Mouse (Mus musculus): ENCODE results near the gene Atp6v0e.

Atp6v0e gene

DNA sequence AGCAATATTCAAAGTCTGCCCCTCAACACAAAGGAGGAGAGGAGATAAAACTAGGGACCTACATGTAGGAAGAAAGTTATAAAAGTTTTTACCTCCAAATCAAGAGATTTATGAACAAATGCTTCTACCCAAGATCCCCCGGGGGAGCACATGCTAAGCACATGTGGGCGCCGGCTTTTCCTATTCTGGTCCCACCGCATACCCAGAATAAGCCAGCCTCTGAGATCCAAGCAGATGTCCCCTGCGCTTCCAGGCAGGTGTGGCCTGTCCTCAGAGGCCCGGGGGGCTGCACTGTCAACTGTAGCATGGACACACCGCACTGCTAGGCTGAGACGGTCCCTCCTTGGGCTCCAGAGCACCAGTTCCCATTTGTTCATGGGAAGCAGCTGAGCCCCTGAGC, 19.6 kb upstream of the Atp6v0e start:
- no peak for DNase-seq

DNA sequence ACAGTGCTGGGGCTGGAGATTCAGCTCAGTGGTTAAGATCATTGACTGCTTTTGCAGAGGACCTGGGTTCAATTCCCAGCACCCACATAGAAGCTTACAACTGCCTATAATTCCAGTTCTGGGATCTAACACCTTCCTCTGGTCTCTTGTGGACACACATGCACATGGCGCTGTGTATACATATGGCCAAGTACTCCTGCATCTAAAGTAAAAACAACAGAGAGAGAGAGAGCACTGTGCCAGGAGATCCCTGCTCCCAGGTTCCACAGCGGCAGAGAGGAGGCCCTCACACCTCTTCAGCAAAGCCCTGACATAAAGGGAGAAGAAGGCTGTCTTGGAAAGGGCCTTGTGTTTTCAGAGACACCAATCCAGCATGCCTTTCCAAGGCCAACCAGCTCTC, 19.0 kb upstream of the Atp6v0e start:
- DNase-seq, result no peak

DNA sequence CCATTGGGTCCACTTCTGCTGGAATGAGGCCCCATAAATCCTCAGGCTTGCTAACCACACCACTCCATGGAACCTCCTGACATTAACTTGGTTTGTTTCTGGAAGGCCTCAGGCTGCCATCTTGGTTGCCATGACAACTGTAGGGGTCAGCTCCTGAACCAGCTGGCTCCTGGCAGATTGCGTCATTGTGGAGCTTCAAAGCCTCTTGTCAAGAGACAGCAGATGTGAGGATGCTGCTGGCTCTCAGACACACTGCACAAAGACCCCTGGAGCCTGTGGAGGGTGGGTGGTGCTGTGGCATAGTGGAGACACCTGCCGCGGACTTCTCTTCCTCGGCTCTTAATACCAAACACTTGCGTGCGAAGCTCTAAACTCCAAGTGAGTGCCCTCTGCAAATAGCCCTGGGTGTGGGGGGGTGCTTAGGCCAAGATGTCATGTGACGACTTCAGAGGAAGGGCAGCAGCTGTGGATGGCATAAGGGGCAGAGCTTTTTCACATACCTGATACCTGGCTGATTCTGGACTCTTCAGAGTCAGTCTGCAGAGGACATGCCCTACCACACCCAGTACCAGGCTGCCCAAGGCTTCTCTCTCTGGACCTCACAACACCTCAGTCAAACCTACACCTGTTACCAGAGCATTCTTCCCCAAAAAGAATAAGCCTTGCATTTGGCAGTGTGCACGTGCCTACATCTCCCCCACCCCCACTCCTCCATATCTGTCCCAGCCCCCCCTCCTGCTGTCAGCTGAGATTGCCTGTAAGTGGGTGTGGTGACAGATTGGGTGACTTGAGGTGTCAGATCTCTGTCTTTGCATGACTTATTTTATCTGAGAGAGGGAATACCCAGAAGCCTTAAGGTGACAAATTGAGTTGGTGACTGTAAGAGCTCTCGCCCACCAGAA, 18.3 kb upstream of the Atp6v0e start:
- DNase-seq, result no peak

DNA sequence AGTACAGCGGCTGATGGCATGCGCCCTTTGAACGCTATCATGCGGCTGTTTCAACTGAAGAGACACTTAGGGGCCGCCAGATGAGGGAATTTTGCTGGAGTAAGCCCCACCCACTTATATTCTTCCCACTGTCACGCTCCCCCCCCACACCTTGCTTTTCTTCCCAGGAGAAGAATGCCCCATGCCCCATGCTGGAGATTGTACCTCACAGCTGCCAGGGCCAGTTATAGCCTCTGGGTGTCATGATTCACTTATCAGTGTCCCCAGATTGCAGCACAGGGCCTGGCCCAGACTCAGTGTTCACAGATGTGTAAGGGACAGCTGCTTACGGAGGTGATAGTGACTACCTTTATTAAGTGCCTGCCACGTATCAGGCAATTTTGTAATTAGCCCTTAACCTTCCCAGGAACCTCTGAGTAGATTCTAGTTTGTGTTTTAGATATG, 17.6 kb upstream of the Atp6v0e start:
- DNase-seq, result no peak

DNA sequence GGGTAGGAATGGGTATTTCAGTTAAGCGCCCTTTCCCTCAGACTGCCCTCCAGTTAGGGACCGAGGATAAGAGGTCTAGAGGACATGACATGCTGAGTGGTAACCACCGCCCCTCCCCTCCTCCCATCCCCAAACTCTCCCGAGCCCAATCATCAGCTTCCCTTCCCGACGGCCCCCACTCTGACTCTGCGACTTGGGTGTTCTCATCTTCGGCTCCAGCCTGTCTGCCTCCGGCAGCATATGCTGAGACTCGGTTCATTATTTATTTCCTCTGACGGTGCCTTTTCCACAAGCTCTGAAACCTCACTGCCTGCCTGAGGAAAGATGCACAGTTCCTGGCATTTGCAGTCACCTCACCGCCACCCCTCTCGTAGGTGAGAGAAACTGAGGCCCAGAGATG, 15.7 kb upstream of the Atp6v0e start:
- DNase-seq, result no peak

DNA sequence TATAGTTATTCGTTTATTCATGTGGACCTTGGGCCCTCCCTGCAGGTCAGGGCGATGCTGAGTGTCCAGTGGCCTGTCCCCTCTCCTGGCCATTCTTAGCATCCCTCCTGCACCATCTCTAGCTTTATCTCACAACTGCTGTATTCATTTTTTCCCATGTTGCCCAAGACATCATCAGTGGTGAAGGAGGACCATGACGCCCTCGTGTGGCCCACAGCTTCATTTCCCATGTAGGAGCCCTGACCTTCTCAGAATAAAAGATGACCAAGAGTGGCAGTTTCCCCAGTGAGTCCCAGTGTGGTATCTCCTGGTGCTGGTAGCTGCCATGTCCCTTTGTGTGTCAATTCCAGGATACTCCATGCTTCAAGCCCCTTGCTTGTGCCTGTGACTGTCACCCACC, 13.5 kb upstream of the Atp6v0e start:
- DNase-seq, result no peak

DNA sequence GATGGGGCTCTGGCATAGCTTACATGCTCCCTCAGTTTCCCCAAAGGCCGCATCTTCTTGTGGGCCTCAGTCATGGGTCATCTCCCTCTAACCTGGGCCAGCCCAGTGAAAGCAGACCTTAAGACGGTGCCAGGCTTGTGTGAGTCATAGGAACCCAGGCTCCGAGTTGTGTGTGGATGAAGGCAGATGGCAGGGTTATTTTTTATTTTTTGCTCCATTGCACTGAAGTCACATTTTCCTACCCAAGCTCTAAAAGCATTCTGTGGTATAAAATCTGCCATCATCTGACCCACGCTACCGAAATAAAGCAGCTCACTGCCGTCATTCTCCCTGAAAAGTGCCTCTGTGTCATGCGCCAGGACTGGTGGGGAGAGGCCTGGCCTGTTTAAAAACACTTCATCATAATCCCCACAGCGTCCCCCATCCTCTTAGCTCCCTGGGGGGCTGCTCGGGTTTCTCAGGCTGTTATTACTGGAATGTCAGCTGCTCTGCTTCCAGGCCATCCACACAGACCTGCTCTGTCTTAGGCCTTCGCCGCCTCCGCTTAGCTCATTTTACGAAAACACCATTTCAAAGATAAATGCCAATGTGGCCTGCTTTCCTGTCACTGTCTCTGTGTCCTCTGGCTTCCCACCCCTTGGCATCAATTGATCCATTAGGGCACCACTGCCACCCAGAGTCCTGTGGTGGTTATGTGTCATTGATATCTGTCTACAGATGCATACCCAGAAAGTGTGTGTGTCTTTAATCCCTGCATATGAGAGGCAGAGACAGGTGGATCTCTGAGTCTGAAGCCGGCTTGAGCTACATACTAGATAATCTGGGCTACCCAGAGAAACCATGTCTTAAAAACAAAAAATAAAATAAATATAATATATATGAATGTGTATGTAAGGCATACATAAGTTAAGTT, 12.3 kb upstream of the Atp6v0e start:
- DNase-seq, result no peak

DNA sequence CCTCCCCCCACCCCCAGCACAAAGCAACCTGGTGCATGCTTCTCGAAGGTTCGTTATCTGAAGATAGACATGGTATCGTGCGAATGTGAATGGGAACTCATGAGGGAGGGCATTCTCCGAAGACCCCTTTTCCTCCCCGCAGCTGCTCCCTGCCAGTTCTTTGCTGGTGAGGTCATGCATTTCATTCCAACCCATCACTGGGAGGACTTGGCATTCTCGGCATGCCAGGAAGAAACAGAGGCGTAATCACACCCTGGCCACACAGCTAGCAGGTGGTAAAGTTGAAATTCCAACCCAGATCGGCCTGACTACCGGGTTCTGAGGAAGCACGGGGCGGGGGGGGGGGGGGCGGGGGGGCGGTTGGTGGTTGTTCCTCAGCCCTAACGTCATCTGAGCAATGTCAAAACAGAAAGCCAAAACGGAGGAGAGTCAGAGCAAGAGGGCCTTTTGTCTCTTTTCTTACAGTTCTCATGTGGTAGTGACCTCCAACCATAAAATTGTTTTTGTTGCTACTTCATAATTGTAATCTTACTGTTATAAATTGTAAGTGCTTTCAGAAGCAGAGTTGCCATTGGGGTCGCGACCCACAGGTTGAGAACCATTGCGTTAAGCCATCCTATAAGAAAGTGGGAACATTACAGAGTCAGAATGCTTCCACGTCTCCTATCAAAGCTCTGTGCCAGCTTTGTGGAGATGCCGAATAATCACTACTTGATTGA, 4.0 kb upstream of the Atp6v0e start:
- no peak for DNase-seq

DNA sequence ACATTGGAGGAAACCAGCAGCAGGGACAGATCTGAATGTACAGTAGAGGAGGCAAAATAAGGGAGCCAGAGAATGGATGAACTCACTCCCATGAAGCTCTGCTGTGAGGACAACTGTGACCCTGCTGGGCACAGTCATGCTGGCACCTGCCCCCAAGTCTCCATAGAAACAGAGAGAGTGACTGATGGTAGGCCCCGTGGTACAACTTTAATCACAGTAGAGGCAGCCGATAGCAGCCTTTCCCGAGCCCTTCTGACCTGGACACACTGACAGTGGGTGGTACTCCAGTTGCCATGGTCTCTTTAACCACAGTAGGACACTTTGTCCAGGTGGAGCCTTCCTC, 3.5 kb upstream of the Atp6v0e start:
- DNase-seq, result no peak

DNA sequence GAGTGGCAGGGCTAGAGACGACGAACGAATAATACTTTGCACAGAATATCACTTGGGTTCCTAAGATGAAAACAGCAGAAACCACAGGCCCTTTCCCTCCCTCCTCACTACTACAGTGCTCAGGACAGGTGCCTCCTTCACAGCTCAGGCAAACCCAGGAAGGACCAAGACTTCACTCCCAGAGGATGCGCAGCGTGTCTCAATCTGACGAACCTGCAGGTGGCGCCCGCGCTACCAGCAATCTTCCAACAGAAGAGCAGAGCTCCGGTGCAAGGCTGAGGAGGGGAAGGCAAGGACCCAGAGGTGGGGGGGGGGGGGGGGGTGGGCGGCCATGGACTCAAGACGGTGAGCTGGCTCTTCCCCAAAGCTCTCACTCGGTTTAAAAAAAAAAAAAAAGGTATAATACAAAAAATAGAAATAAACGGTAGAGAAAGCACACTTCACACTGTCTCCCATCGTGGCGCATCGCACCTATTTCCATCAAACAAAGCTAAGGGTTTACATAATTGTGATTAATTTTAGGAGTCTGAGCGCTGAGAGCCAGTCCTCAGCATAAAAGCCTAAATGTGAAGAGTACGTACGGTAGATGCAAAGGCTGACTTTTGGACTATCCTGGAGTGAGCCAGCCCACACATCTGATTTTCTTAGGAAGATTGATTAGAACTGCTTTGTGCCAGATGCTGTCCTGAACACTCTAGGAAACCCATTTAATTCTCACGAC, 2.7 kb upstream of the Atp6v0e start:
- peak; percentile 79 to 80 for DNase-seq

DNA sequence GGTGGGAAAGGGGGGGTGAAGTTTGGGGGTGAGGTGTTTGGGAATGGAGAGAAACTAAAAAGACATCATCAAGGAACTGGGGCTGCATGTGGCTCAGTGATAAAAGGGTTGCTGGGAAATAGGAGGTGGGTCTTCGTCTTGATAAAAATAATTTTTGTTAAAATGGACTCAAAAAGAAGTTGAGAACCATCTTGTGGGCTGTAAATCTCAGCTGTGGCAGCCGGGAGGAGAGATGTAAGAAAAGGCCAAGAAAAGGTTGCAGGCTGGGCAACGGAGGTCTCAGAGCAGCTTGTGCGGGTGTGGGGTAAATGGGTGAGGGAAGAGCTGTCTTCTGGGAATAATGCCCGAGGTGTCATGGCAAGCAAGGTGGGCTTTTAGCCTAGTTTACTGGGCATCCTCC, 827 bp upstream of the Atp6v0e start:
- no peak for DNase-seq

DNA sequence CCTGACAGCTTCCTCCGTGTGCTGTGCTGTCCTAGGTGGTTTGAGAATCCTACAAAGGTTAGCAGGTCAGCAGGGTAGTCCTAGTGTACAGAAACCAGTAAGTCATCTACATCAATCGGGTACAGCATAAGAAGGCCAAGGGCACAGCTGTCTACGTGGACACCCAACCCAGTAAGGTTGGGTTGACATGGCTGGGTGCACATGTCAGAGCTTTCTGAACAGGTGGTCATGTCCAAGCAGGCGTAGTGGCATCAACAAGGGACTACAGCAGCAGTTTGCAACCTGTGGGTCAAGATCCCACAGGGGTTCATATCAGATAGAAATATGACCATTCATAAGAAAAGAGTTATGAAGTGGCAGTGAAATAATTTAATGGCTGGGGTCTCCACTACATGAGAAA, 2.6 kb downstream of the Atp6v0e start:
- DNase-seq, result no peak

DNA sequence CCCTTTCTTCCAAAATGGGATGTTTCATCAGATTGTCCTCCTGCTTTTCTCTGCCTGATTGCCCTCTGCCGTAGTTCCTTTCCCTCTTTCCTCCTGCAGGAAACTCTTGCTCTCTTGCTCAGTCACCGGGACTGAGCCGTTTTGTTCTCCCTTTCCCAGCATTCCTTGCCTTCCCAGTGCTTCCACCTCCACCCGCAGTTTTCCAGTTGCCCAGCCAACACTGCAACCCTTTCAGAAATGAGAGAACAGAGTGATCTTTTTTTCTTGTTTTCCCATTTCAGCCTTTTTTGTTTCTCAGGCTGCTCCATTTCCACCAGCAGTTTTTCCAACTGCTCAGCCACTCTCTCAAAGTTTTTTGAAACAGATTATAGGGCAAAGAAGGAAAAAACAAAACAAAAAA, 8.2 kb downstream of the Atp6v0e start:
- DNase-seq, result no peak

DNA sequence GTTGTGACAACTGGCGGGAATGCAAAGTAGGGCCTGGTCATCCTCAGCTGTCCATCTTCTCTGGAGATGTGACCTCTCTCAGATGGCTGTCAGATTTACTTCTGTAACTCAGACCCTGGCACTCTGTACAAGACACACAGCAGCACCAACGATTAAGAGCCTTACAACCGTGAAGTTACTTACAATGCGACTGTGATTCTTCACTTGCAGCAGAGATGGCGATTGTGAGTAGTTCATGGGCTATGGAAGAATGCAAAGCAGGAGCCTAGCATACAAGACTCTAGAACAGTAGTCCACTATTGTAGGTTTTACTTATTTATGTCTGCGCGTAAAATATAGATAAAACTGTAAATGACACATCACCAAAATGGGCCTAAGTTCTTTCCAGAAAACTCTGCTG, 12.8 kb downstream of the Atp6v0e start:
- no peak for DNase-seq

DNA sequence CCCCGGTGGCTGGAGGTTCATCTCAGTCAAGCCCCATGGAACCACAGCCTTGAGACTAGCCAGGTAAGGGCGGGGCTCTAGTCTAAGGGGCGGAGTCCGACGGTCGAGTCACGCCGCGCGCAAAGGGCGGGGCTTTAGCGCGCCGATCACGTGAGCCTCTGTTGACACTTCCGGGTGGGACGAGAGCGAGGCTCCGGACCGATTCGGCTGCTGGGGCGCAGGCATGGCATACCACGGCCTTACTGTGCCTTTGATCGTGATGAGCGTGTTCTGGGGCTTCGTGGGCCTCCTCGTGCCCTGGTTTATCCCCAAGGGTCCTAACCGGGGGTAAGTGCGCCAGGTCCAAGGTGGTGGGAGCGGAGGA, 13.2 kb downstream of the Atp6v0e start:
- DNase-seq, result peak; percentile 95 to 97

DNA sequence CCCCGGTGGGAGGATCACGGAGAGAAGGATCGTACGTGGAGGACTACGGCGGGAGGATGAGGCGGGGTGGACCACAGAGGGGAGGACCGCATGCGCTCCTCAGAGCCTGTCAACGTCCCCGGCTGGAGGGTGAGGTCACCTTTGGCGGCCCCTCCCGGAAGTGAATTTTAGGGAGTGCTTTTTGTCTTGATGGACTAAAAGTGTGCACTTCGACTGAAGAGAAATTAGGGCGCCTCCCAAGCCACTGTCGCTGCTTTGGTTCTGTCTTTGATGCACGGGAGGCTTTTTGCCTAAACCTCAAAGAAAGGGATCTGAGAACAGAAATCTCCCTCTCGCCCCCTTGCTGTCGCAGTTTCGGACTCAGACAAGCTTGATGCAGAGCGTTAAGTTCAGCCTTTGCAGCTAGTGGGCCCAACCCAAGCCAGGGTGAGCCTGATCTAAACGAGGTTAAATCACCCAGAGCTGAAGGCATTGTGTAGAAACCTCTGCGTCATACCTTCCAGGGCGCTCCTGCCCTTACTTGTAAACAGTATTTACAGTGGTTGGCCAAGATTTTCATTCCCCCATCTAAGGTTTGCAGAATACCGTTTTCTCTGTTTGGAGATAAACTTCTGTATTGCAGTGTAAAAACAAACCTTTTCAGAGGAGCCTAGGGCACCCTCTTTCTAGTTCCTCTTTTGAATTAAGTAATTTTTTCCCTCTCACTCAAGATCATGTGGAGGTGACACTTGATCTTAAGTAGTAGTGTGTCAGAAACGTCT, 13.8 kb downstream of the Atp6v0e start:
- peak; percentile 63 to 68 for DNase-seq

DNA sequence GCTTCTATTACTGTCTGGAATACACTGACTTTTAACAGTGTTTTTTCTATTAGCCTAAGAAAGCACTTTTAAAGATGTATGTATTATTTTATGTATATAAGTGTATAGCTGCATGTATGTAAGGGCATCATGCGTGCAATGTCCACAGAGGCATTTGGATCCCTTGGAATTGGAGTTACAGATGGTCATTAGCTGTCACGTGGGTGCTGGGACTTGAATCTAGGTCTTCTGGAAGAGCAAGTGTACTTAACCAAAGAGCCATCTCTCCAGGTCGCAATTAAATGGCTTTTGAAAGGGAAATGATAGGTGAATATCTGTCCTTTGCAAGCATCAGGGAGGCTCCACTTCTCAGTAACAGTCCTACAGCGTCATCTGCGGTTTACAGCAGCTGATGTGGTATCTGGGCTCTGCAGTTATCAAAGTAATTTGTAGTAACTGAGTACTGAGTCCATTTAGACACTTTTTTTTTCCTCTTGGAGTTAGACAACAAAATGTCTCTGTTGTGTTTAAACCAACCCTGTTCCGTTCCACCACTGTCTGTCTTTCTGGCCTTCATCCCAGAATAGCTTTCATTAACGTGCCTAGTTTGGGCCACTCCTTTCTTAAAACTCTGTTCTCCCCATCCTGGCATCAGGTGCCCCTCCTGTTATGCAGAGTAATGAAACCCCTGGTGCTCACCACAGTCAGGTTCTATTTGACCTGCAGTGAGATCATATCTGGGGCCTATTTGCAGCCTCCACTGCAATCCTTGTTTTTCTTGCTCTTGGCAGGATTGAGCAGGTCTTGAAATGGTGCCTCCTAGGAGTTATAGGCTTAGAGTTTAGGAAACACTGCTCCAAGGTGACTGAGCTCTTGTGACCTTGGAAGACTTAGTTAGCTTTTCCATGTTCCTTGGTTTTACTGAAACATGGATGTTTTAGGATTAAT, 14.9 kb downstream of the Atp6v0e start:
- DNase-seq, result no peak

DNA sequence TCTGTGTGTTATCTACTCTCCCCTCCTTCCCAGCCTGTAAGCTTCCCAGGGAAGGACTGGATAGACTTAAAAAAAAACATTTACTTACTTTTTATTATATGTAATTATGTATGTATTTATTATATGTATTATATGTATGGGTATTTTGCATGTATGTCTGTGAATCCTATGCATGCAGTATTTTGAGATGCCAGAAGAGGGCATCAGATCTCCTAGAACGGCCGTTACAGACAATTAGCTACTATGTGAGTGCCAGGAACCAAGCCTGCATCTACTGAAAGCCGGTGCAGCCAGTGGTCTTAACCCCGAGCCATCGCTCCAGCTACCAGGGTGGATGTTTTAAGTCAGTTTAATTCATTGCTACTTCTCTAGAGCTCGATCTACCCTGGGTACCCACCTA, 18.2 kb downstream of the Atp6v0e start:
- no peak for DNase-seq

DNA sequence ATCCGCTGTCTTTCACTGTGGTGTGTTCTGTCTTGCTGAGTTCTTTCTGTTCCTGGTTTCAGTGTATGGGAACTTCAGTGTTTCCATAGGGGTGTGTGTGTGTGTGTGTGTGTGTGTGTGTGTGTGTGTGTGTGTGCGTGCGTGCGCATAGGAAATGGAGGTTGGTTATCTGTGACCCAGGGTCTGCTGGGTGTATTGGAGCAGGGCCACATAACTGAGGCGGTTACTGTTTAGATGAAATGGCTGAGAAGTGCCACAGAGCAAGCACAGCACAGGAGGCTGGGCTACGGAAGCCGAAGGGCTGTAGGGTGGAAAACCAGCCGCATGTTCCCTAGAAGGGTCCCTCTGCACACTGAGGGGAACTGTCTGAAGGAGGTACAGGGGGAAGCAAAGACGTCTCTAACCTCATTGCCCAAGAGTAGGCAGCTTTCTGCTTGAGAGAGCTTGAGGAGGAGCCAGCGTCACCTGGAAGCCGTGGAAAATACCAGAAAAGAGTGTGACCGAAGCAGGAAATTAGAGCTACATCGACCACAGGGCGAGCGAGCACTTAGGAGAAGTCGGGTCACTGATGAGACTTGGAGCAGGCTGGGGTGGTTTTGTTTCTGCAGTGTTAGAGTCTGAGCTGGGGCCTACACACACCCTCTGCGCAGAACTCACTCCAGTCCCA, 23.4 kb downstream of the Atp6v0e start:
- DNase-seq, result no peak
